Mouse (Mus musculus): ENCODE measurements around the gene AC109138.7.

AC109138.7 gene

DNA sequence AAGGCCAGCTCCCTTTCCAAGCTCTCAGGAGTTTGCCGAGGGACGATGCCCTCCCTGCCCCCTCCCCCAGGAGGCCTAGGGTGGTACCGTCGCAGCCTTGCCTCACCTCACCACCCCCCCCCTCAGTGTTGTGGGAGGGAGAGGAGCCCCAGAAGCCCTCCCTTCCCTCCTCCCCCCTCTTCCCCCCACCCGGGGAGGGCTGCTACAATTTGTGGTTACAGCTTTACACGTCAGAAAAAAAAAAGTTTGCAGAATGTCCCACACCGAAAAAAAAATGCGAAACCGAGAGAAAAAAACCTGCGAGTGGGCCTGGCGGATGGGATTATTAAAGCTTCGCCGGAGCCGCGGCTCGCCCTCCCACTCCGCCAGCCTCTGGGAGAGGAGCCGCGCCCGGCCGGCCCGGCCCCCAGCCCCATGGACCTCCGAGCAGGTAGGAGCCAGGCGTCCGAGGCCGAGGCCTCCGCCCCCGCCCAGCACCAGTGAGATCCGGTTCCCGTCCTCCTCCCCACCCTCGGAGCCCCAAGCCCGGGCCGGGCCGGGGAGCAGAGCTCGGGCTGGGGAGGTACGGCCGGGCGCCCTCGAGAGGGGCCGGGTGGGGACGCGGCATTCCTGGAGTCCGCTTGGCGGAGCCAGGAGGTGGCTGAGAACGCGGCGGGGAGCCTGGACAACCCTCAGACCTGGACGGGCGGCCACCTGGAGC is at the start of gene AC109138.7, which contains the start of gene Clcf1:
TSS of gene AC109138.7 (plus strand) at position 287 of the 700 bp plus-strand sequence.
TSS of gene Clcf1 (plus strand) at position 168 of the 700 bp plus-strand sequence.
- peak; percentile 58 for DNase-seq (ENCODE audit: low spot score)

DNA sequence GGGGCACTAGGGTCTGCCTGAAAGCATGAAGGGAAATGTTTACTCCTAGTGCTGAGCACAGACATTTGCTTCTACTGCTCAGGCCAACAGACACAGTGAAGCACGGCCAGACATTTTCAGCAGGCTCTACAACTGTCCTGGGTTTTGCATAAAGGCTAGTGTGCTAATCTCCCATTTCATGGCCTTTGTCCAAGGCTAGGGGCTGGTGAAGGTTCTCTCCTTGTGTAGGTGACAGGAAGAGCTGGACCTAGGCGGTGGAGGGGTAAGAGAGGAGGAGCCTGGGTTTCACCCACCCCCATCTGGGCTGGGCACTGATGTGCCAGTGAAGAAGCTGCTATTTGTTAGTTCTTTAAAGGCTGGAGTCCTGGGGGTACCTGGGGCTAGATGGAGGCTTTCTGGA is 49.4 kb upstream of the AC109138.7 start:
- no peak for DNase-seq (ENCODE audit: low spot score)

DNA sequence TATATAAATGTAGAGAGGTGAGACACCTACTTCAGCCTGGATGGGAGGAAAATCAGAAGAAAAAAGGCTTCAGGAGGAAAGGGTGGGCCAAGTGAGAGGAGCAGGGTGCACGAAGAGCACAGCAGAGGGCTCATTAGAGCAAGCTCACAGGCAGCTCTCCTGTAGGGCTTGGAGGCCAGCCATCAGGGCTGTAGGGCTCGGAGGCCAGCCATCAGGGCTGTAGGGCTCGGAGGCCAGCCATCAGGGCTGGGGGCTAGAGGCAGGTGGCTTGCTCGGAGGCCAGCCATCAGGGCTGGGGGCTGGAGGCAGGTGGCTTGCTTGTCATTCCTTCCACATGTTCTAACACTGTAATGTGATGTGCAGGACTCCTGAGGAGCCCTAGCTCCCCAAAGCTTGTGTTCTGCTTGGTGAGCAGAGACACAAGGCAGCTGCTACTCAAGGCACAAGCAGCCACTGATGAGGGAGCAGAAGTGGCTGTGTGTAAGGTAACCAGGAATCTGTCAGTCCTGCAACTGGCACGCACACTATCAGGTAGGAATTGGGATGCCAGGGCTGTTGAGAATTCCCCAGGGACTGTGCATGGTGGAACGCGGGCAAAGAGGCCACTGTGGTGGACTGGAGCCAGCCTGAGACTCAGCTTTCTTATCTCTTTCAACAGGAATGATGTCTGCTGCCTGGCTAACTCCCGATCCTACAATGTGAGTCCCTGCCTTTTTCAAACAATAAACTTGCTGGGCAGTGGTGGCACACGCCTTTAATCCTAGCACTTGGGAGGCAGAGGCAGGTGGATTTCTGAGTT is 47.3 kb upstream of the AC109138.7 start:
- no peak for DNase-seq (ENCODE audit: low spot score)

DNA sequence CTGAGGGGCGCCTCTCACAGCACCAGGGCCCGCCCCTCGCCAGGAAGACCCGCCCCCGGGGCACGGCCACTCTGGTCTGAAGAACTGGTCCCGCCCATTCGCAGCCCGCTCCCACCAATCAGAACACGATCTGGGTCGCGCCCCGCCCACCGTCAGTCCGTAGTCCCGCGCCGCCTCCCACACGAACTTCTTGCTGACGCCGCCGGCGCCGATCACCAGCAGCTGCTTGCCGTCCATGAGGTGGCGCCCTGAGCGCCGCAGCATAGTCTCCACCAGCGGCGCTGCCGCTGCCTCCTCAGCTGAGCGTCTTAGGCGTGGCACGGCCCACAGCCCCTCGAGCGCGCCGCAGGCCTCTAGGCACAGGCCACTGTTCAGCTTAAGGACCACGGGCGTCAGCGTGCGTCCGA is 44.8 kb upstream of the AC109138.7 start:
- peak; percentile 99 for DNase-seq (ENCODE audit: low spot score)

DNA sequence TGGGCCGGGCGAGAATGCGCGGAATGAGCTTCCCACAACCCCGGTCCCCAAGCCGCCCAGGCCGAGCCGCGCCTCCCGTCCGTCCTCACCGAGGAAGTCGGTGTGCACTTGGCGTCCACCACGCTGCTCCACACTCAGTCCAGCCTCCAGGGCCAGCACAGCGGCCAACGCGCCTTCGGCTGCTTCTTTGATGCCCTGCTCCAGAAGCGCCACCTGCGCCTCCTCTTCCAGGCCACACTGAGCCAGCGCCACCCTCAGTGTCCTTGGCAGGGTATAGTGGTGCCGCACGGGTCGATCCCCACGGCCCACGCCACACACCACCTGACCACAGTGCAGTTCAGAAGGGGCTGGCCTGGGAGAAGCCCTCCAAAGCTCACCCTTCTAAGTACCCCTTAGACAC is 44.3 kb upstream of the AC109138.7 start:
- DNase-seq (ENCODE audit: low spot score): no peak

DNA sequence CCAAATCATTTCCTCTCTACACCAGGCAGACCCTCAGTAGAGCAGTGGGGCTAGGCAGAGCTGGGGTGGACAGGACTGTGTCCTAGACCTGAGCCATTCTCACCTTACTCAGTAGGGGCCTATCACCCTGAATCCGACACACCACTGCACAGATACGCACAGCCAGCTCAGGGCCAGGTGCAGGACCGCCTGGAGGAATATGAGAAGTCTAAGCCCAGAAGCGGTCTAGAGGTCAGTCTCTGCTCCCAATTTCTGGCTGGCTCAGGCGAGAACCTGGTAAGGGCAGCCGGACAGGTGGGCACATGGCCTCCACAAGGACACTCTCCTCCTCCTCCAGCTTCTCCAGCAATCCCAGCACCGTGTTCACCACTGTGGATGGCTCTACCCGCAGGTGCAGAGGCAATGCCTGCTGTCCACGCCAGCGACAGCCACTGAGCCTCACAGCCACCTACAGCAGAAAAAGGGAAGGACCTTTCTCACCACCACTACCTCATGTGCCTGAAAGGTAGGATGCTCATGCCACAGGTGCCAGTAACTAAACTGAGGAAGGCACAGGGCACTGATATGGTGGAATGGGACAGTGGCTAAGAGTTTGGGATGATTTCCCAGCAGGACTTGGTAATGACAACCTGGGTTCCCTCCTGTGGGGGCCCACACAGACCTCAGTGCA is 43.3 kb upstream of the AC109138.7 start:
- DNase-seq (ENCODE audit: low spot score): no peak

DNA sequence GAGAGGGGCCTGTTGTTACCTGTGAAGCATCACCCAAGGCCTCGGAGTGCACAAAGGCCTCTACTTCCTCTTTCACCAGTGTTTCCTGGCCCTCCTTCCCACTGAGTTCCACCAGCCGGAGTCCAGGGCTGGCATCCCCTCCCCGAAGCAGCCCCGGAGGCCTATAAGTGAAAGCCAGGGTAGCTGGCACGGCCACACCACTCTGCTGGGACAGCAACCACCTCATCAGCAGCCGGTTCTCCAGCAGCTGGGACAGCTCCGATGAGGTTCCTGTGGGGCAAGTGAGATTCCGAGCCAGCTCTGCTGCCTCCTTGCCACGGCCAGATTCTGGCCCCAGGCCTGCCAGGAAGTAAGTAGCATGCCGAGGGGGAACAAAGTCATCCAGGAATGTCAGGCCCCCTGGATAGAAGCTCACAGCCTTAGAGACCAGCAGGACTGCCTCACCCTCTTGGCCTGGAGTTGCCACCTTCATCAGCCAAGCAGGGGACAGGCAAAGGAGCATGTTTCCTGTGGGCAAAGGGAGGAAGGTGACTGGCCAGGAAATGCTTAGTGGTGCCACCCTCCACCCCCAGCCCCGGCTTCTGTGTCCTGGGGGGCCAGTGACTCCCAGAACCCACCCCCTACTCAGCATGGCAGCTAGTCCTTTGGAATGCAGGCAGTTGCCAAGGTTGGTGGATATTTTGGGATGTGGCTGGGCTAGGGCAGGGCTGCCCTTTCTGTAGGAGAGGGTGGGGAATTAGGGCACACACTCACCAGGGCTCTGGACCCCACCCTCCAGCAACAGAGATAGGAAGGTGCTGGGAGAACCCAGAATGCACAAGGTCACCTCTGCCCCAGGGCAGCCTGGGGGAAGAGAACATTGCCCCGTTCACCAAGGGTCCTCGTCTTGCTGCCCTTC is 42.5 kb upstream of the AC109138.7 start:
- peak; percentile 7 for DNase-seq (ENCODE audit: low spot score)

DNA sequence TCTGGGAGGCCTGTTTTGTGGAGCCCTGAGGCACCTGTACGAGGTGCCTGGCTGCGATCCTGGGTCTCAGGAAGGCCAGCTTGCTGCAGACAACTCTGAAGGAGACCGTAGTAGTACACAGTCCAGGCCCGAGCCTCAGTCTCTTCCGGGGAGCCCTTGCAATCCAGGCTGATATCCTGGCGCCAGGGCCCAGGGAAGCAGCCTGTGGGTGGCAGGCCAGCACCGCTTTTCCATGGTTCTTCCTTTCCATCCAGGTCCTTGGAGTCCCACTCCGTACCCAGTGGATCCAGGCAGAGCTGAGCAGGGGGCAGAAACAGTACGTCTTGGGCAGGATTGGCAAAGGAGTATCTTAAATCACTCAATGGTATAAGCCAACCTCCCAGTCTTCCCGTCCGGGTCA is 41.2 kb upstream of the AC109138.7 start:
- peak; percentile 18 for DNase-seq (ENCODE audit: low spot score)

DNA sequence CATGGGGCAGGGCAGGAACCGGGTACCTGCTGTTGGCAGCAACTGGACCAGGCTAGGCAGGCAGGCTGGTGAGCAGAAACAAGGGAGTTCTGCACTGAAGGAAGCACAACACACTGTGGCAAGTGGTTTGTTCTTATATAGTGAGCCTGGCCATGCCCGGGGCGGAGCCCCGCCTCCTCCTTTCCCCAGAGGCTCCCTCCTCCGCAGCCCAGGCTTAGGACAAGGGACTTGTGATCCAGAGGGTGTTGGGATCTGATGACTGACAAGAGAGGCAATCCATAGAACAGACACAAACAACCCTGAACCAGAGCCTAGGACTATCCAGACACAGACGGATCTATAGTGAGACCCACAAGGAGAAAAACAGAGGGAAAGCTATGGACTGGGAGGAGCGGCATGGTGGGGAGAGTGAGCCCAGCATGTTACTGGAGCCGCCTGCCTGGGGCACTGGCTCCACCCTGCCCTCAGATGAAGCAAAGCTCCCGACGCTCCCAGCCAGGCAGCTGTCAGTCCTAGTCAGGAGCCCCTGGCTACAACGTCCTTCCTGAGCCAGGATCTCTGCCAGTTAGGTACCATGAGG is 38.7 kb upstream of the AC109138.7 start, which contains the start of gene Carns1:
TSS of gene Carns1 (minus strand) at position 112 of the 580 bp plus-strand sequence.
- peak; percentile 51 for DNase-seq (ENCODE audit: low spot score)

DNA sequence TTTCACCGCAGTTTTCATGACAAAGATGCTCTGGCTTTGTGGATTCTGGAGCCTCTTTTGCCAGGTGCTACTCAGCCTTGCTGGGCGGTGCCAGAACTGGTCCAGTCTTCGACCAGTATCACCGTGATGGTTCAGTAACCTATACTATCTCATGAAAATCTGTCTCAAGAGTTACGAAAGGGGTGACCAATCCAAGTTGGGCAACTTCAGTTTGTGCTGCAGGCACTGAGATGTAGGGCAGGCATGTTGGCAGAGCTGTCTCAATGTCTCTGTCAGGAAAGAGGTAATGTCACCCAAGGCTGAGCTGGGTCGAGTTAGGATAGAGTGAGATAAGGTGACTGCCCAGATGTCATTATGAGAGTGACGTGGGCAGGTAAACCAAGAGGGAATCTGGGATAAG is 33.7 kb upstream of the AC109138.7 start:
- no peak for DNase-seq (ENCODE audit: low spot score)

DNA sequence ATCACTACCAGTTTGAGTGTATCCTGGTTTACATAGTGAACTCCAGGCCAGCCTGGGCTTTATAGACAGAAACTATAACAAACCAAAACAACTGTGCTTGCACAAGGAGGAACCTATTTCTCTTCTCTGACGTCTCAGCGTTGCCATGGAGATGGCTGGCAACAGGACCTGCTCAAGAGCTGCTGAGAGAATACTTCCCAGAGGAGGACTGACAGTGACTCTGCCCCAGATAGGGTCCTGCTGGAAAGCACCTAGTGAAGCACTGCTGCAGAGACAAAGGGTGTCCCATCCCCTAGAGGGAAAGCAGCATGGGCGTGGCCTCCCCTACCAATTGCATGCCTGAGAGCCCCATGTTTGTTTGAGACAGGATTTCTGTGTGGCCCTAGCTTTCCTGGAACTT is 32.3 kb upstream of the AC109138.7 start:
- DNase-seq (ENCODE audit: low spot score): no peak

DNA sequence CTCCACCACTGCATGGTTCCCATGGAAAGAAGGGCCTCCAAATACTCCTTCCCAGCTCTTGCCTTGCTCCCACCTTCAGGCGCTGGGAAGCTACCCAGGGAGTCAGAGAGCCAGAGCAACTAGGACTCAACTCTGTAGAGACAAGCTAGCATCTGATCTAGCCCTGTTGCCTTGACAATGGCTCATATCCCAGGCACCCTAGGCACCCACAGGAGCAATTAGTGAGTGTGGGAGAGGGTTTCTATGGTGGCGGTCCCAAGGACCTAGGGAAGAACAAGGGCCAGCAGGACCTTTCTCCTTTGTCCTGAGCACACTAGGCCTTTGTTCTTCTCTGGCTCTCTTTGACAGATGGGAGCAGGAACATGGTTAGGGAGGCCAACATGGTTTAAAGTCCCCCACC is 30.5 kb upstream of the AC109138.7 start:
- no peak for DNase-seq (ENCODE audit: low spot score)

DNA sequence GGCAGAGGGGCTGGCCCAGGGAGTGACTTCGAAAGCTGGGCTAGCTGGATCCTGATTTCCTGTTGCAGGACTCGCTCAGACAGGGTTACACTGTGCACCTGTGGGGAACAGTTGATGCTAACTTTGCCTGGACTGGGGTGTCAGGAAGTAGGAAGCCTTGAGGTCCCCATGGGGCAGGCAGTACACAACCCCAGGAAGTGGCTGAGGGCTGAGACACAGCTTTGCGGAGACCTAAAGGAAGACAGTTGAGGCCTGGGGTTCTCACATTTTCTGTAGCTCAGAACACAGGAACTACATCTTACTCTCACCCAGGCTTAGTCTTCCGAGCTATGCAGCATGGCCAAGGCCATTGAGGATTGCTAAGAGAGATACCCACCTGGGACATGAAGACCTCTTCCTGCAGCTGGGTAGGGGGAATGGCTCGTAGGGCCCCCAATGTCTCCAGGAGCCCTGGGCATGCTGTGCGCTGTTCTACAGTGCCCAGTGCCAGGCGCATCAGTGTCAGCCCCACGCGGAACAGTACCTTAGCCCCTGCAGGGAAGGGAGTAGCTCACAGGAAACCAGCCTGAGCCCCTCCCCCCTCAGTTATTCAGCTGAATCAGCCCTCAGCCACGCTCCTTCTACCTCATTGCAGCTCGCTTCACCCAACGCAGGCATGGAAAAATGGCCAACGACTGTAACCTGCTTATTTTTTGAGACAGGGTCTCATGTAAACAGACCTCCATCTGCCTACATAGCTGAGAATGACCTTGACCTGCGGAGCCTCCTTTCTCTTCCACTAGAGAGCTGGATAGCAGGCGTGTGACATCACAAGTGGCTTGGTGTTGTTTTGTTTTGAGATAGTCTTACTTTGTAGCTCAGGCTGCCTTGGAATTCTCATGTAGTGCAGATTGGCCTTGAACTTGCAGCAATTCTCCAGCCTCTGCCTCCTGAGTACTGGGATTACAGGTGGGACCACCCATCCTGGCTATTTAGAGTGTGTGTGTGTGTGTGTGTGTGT is 28.9 kb upstream of the AC109138.7 start:
- DNase-seq (ENCODE audit: low spot score): no peak

DNA sequence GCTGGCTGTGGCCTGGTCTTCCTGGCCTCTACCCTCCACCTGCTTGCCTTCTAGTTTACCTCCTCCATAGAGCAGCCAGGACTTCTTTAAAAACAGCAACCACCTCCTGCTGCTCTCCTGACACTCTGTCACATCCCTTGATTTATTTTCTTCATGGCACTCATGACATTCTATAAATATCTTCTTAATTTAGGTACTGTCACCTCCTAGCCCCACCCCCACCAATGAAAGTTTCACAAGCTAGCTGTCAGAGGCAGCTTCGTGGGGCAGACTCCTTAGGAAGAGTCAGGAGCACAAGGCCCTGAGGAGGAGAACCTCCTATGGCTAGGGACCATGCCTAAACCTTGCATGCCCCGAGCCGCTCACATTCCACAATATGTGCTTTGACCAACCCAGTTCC is 26.9 kb upstream of the AC109138.7 start:
- DNase-seq (ENCODE audit: low spot score): no peak

DNA sequence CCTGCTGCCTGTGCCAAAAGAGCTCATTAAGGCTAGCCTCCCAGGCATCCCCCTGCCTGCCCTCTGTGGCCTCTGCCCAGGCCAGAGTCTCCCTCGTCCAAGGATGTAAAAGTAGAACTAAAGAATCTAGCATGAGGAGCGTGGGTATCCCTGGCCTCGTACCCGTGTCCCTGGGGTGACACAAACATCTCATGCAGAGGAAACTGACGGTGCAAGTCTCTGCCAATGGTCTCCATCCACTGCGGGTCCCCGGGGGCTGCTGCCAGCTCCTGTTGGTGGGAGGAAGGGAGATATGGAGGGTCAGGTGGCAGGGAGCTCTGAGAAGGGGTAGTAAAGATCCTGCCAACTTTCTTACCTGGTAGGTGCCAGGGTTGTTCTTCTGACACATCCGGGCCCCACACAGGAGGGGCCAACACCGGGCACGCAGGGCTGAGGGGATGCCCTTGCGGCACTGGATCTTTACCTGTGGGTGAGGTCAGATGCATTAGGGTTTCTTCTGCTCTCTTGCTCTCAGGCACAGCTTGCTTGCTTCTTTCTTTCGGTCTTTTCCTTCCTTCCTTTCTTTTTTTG is 25.0 kb upstream of the AC109138.7 start:
- DNase-seq (ENCODE audit: low spot score): no peak

DNA sequence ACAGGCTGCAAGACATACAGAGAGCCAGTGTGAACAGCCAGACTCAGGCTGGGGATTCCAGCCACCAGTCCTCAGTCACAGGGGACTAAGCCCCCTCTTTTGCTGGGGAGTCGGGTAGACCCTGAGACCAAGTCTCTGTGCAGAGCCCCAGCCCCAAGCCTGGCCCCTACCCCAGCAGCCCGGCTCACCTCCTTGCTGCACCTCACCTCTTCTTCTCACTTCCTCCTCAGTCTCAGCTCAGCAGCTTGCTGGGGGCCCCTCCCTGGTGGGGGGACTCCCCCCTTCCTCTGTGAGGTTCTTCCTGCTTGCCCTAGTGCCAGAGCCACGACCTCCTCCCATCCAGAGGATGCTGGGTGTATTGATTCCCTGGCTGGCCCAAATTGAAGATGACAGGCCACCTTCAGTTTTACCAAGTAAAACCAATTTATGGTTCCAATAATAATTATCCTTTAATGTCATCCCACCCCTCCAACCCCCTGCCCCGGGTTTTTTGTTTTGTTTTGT is 23.3 kb upstream of the AC109138.7 start, which contains the start of gene Tbc1d10c:
TSS of gene Tbc1d10c (minus strand) at position 454 of the 504 bp plus-strand sequence.
- DNase-seq (ENCODE audit: low spot score): no peak

DNA sequence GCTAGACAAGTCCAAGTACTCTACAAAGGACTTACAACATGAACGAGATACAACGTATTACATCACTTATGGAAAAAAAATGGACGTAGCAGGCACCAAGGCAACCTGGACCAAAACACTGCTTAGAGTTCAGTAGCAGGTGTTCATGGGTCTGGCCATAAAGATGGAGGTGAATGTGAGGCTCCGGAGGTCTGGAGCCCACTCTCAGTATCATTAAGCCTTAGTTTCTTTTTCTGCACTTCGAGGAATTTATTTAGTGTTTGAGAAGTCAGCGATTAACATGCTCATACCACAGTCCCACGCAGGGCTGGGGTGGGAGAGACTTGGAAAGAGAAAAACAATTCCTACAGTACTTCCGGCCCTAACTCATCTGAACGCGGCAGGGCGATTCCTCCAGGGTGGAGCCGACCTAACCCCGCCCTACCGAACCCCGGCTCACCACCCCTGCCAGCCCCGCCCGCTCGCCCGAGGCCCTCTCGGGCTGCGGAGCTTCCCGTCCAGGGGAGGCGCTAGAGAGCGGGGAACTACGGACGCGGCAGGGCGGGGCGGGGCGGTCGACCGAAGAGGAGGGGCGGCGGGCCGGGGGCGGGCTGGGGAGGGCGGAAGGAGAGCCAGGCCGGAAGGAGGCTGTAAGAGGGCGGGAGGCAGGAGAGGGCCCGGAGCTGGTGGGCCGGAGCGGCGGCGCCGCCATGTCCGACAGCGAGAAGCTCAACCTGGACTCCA is 22.5 kb upstream of the AC109138.7 start, which contains the start of gene Ppp1ca:
TSS of gene Ppp1ca (plus strand) at position 538 of the 723 bp plus-strand sequence.
- peak; percentile 98 for DNase-seq (ENCODE audit: low spot score)

DNA sequence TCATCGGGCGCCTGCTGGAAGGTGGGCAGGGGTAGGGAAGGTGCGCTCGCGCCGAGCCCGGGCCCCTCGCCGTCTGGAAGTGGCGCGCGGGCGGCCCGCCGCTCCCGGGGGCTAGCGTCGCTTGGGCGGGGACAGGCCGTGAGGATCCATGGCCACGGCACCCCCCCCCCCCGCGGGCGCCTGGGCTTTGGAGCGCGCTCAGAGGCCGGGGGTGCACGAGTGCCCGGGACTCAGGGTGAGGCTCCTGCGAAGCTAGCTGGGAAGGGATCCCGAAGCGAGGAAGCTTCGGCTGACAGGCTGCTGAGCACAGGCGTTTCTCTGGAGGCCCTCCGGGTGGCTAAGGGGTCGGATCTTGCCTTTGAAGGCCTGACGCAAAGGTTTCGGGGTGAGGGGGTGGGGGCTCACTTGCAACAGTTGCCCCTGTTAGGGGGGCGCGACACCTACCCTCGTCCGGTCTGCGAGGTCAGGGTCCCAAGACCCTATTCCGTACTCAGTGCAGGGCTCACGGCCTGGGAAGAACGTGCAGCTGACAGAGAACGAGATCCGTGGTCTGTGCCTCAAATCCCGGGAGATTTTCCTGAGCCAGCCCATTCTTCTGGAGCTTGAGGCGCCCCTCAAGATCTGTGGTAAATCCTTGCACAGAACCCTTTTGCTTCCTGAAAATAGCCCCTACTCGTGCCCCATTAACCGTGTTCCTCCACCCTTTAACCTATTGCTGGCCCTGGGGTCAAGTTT is 21.7 kb upstream of the AC109138.7 start:
- DNase-seq (ENCODE audit: low spot score): no peak
